In genomic region chr10:11801372-11802230, GRCm38 (mm10) we compare ENCODE assay signal across 6 mouse cellular contexts.
DNase-seq lines count a peak whose midpoint lies in the region; ATAC-seq and TF ChIP-seq lines count a peak whose summit lies in the region.
"Not testable (repeated sequence)": the region's sequence is repeated elsewhere in the genome, so short reads cannot be mapped to it uniquely, and the experiment has no call there.

No protein-coding gene starts in this region.

- not testable (repeated sequence) for TF ChIP-seq POLR2A in ES-Bruce4 (IDR thresholded peaks at IDR 0.05; ENCODE audit: insufficient read depth, low read length)

- peak overlapping the region; percentile 97 for H3K27ac ChIP-seq in ES-Bruce4 (ENCODE audit: insufficient read depth, low read length)
- peak overlapping the region; percentile 98 for H3K27ac ChIP-seq in ES-E14 (ENCODE audit: insufficient read depth, low read depth, low read length, poor library complexity, severe bottlenecking)
- not testable (repeated sequence) for H3K27ac ChIP-seq in embryonic facial prominence, embryonic 14.5 days (replicated peaks; ENCODE audit: low read depth, low read length)

- not testable (repeated sequence) for ATAC-seq in embryonic facial prominence, embryonic 14.5 days (ENCODE audit: low read depth)

- not testable (repeated sequence) for H3K4me3 ChIP-seq in ES-Bruce4 (ENCODE audit: low read depth, low read length); ES-E14 (ENCODE audit: insufficient read depth in 1 of 2, low read depth in 1 of 2, low read length in 2 of 2, poor library complexity in 1 of 2, severe bottlenecking in 1 of 2); embryonic facial prominence, embryonic 14.5 days (ENCODE audit: low read depth, low read length)

- 0 out of 2 replicates have a peak, but pooled peaks have one; percentile 18 for TF ChIP-seq EP300 in ES-Bruce4 (IDR thresholded peaks at IDR 0.05; ENCODE audit: insufficient read depth, low read depth, low read length)

- not testable (repeated sequence) for H3K27me3 ChIP-seq in ES-Bruce4 (ENCODE audit: control insufficient read depth, insufficient read depth, low read length, poor library complexity, severe bottlenecking); embryonic facial prominence, embryonic 14.5 days (replicated peaks; ENCODE audit: control insufficient read depth, insufficient read depth, low read length)

- not testable (repeated sequence) for H3K4me2 ChIP-seq in embryonic facial prominence, embryonic 14.5 days (ENCODE audit: low read depth, low read length)

- H3K4me1 ChIP-seq in ES-Bruce4 (ENCODE audit: control insufficient read depth, insufficient read depth, low read length); ES-E14 (ENCODE audit: control insufficient read depth in 2 of 2, insufficient read depth in 2 of 2, low read length in 2 of 2, poor library complexity in 1 of 2); embryonic facial prominence, embryonic 14.5 days (ENCODE audit: control insufficient read depth, insufficient read depth, low read length): not testable (repeated sequence)

- TF ChIP-seq CTCF in ES-Bruce4 (IDR thresholded peaks at IDR 0.05; ENCODE audit: low read depth, low read length), result not testable (repeated sequence)

- in situ Hi-C loops in ES-E14 (cut with MboI; ENCODE audit: low sequenced_read_pairs in 2 of 2, unreplicated experiment in 2 of 2), result not testable (repeated sequence)

- not testable (repeated sequence) for H3K36me3 ChIP-seq in ES-Bruce4 (ENCODE audit: control insufficient read depth, insufficient read depth, low read length, poor library complexity, severe bottlenecking); ES-E14 (ENCODE audit: control insufficient read depth, insufficient read depth, low read length, poor library complexity, severe bottlenecking); embryonic facial prominence, embryonic 14.5 days (ENCODE audit: control insufficient read depth, insufficient read depth, low read length)

- not testable (repeated sequence) for H3K9ac ChIP-seq in ES-Bruce4 (ENCODE audit: low read depth, poor library complexity, severe bottlenecking); ES-E14 (ENCODE audit: insufficient read depth, low read depth, low read length, poor library complexity, severe bottlenecking); embryonic facial prominence, embryonic 14.5 days (ENCODE audit: low read depth, low read length)

- peak; percentile 98 for DNase-seq in ES-CJ7 (ENCODE audit: low read depth, low spot score)
- peak; percentile 47 for DNase-seq in ES-E14 (ENCODE audit: low read depth, low spot score)
- peak; percentile 99 for DNase-seq in R1 (ENCODE audit: low read depth, low spot score)
- peak; percentile 94 for DNase-seq in ZHBTc4 (ENCODE audit: low read depth, low spot score)
- peak; percentile 20 for DNase-seq in embryonic facial prominence, embryonic 14.5 days (ENCODE audit: low spot score)

- WGBS in embryonic facial prominence, embryonic 14.5 days, result 84% methylated on average over 13 of the region's 13 CpGs

- H3K9me3 ChIP-seq in ES-Bruce4 (replicated peaks; ENCODE audit: control insufficient read depth, insufficient read depth, low read length, poor library complexity, severe bottlenecking), result peaks cover 35% of the 10 kb centered on the region
- H3K9me3 ChIP-seq in ES-E14 (ENCODE audit: control insufficient read depth, insufficient read depth, low read depth, low read length); embryonic facial prominence, embryonic 14.5 days (ENCODE audit: control insufficient read depth, low read length): not testable (repeated sequence)

Comparison
In these comparisons a context has a peak if more than half of its experiments do, and no peak if none do; other contexts are left out.
1. DNase-seq: peak in every context shown above with its lines; median percentile 99 in R1; 98 in ES-CJ7; 94 in ZHBTc4; 47 in ES-E14; 20 in embryonic facial prominence, embryonic 14.5 days.